Comparison of ENCODE assay signal across 8 mouse cellular contexts in genomic region chr12:75616158-75616791, GRCm38 (mm10). TPM values are rescaled to one million over a fixed set of nuclear protein-coding genes. Genes with fewer than 3 reads are reported as not detected.
DNase-seq lines count a peak whose midpoint lies in the region; ATAC-seq lines count a peak whose summit lies in the region.

No protein-coding gene starts in this region.

- DNase-seq in forebrain, embryonic 11.5 days (ENCODE audit: low spot score) = peak; percentile 54
- DNase-seq in liver, embryonic 13.5 days = no peak
- no peak for DNase-seq in spleen, postnatal 14 days (ENCODE audit: low spot score in 2 of 2)

- peak overlapping the region; percentile 20 for H3K4me3 ChIP-seq in erythroblast, embryonic 14.5 days (replicated peaks)
- H3K4me3 ChIP-seq in forebrain, embryonic 11.5 days (ENCODE audit: low read depth, low read length) = no peak overlapping the region
- H3K4me3 ChIP-seq in hindbrain, embryonic 16.5 days (ENCODE audit: low read length) = peak overlapping the region; percentile 25
- peak overlapping the region; percentile 30 for H3K4me3 ChIP-seq in liver, embryonic 13.5 days (replicated peaks)
- H3K4me3 ChIP-seq in neural tube, embryonic 15.5 days (replicated peaks) = peak overlapping the region; percentile 21

- peaks cover 4% of the 10 kb centered on the region for H3K4me1 ChIP-seq in erythroblast, embryonic 14.5 days (ENCODE audit: control insufficient read depth)
- H3K4me1 ChIP-seq in forebrain, embryonic 11.5 days (replicated peaks; ENCODE audit: control insufficient read depth, insufficient read depth, low read length) = peaks cover 2% of the 10 kb centered on the region; the same call in 1 of the 2 replicates
- peaks cover 3% of the 10 kb centered on the region; the same call in 1 of the 2 replicates for H3K4me1 ChIP-seq in hindbrain, embryonic 16.5 days (ENCODE audit: control insufficient read depth, insufficient read depth, low read depth, low read length)
- H3K4me1 ChIP-seq in liver, embryonic 13.5 days (replicated peaks) = 0 out of 2 replicates have a peak, but pooled peaks cover 6% of the 10 kb centered on the region
- peaks cover 6% of the 10 kb centered on the region; the same call in 1 of the 2 replicates for H3K4me1 ChIP-seq in neural tube, embryonic 15.5 days

- peak overlapping the region; percentile 31 for H3K4me2 ChIP-seq in forebrain, embryonic 11.5 days (ENCODE audit: low read depth, low read length, severe bottlenecking)
- peak overlapping the region; percentile 50 for H3K4me2 ChIP-seq in hindbrain, embryonic 16.5 days (ENCODE audit: low read length)
- H3K4me2 ChIP-seq in liver, embryonic 13.5 days = peak overlapping the region; percentile 52
- H3K4me2 ChIP-seq in neural tube, embryonic 15.5 days = peak overlapping the region; percentile 52

- no peaks in the 10 kb centered on the region for H3K36me3 ChIP-seq in erythroblast, embryonic 14.5 days (ENCODE audit: control insufficient read depth)
- H3K36me3 ChIP-seq in forebrain, embryonic 11.5 days (ENCODE audit: control insufficient read depth, insufficient read depth, low read length) = no peaks in the 10 kb centered on the region
- no peaks in the 10 kb centered on the region for H3K36me3 ChIP-seq in hindbrain, embryonic 16.5 days (ENCODE audit: control insufficient read depth, insufficient read depth, low read length)
- no peaks in the 10 kb centered on the region for H3K36me3 ChIP-seq in liver, embryonic 13.5 days
- no peaks in the 10 kb centered on the region for H3K36me3 ChIP-seq in neural tube, embryonic 15.5 days

- peaks cover 26% of the 10 kb centered on the region for H3K27me3 ChIP-seq in erythroblast, embryonic 14.5 days (ENCODE audit: control insufficient read depth)
- no peaks in the 10 kb centered on the region for H3K27me3 ChIP-seq in forebrain, embryonic 11.5 days (ENCODE audit: control insufficient read depth, insufficient read depth, low read length)
- no peaks in the 10 kb centered on the region for H3K27me3 ChIP-seq in hindbrain, embryonic 16.5 days (replicated peaks; ENCODE audit: control insufficient read depth, insufficient read depth, low read length)
- peaks cover 18% of the 10 kb centered on the region for H3K27me3 ChIP-seq in liver, embryonic 13.5 days
- H3K27me3 ChIP-seq in neural tube, embryonic 15.5 days (replicated peaks) = no peaks in the 10 kb centered on the region

- no peak for ATAC-seq in erythroblast, adult 5-6 weeks (replicated peaks; ENCODE audit: low FRiP score, poor library complexity, severe bottlenecking)
- no peak for ATAC-seq in forebrain, embryonic 11.5 days (replicated peaks; ENCODE audit: low FRiP score)
- no peak for ATAC-seq in hindbrain, embryonic 16.5 days
- ATAC-seq in liver, embryonic 13.5 days (ENCODE audit: low read depth) = peak; percentile 47; the same call in 1 of the 2 replicates
- ATAC-seq in neural tube, embryonic 15.5 days (ENCODE audit: low FRiP score) = no peak
- ATAC-seq in frontal cortex, adult (ENCODE audit: low TSS enrichment) = no peak

- no peak overlapping the region for H3K27ac ChIP-seq in forebrain, embryonic 11.5 days (ENCODE audit: low read depth, low read length)
- no peak overlapping the region for H3K27ac ChIP-seq in hindbrain, embryonic 16.5 days (ENCODE audit: low read depth, low read length)
- no peak overlapping the region for H3K27ac ChIP-seq in liver, embryonic 13.5 days
- no peak overlapping the region for H3K27ac ChIP-seq in neural tube, embryonic 15.5 days (replicated peaks)

- no peak overlapping the region for H3K9ac ChIP-seq in forebrain, embryonic 11.5 days (ENCODE audit: low read length)
- H3K9ac ChIP-seq in hindbrain, embryonic 16.5 days (ENCODE audit: low read depth, low read length) = no peak overlapping the region
- H3K9ac ChIP-seq in liver, embryonic 13.5 days = no peak overlapping the region
- H3K9ac ChIP-seq in neural tube, embryonic 15.5 days (replicated peaks) = no peak overlapping the region

- H3K9me3 ChIP-seq in erythroblast, embryonic 14.5 days (ENCODE audit: control insufficient read depth, low read length) = 0 out of 2 replicates have a peak, but pooled peaks cover 2% of the 10 kb centered on the region
- no peaks in the 10 kb centered on the region for H3K9me3 ChIP-seq in forebrain, embryonic 11.5 days (ENCODE audit: control insufficient read depth, low read length)
- no peaks in the 10 kb centered on the region for H3K9me3 ChIP-seq in hindbrain, embryonic 16.5 days (ENCODE audit: control insufficient read depth, low read length)
- no peaks in the 10 kb centered on the region for H3K9me3 ChIP-seq in liver, embryonic 13.5 days (replicated peaks)
- no peaks in the 10 kb centered on the region for H3K9me3 ChIP-seq in neural tube, embryonic 15.5 days (replicated peaks)

- WGBS in forebrain, embryonic 11.5 days = 8% methylated on average over 23 of the region's 24 CpGs
- 5% methylated on average over 23 of the region's 24 CpGs for WGBS in hindbrain, embryonic 16.5 days
- 15% methylated on average over 24 of the region's 24 CpGs for WGBS in liver, embryonic 13.5 days (ENCODE audit: insufficient replicate concordance)
- 8% methylated on average over 24 of the region's 24 CpGs for WGBS in neural tube, embryonic 15.5 days

RNA-seq across cellular contexts. Expression of gene Ppp2r5e, which starts 20.2 kb away (rescaled TPM):
- 4.2 and 4.3 TPM in 2 replicates for polyA plus RNA-seq in erythroblast, embryonic 14.5 days (2012)
- total RNA-seq in erythroblast, adult 5-6 weeks (2015; ENCODE audit: low replicate concordance) = 25.6 and 47.6 TPM in 2 replicates
- 6.4 TPM in 2 replicates for total RNA-seq in erythroblast, adult 5-6 weeks (2017; ENCODE audit: low replicate concordance)
- 24.9 and 26.1 TPM in 2 replicates for polyA plus RNA-seq in forebrain, embryonic 11.5 days (2014; fragmentation: Nextera tagmentation; extraction: Ambion mirVana)
- 14.5 and 15.5 TPM in 2 replicates for polyA plus RNA-seq in hindbrain, embryonic 16.5 days (2015; fragmentation: Nextera tagmentation; extraction: Ambion mirVana)
- polyA plus RNA-seq in liver, embryonic 13.5 days (2015; fragmentation: Nextera tagmentation; extraction: Ambion mirVana) = 5.3 and 5.7 TPM in 2 replicates
- polyA plus RNA-seq in neural tube, embryonic 15.5 days (2015; fragmentation: Nextera tagmentation; extraction: Ambion mirVana) = 19.3 and 20.0 TPM in 2 replicates

RNA-seq across cellular contexts. Expression of gene Wdr89, which starts 53.1 kb away (rescaled TPM):
- polyA plus RNA-seq in erythroblast, embryonic 14.5 days (2012) = 1.2 and 1.8 TPM in 2 replicates
- 4.8 and 5.0 TPM in 2 replicates for total RNA-seq in erythroblast, adult 5-6 weeks (2015; ENCODE audit: low replicate concordance)
- 3.7 and 9.8 TPM in 2 replicates for total RNA-seq in erythroblast, adult 5-6 weeks (2017; ENCODE audit: low replicate concordance)
- polyA plus RNA-seq in forebrain, embryonic 11.5 days (2014; fragmentation: Nextera tagmentation; extraction: Ambion mirVana) = 10.6 and 11.9 TPM in 2 replicates
- polyA plus RNA-seq in hindbrain, embryonic 16.5 days (2015; fragmentation: Nextera tagmentation; extraction: Ambion mirVana) = 4.3 and 7.1 TPM in 2 replicates
- 7.9 and 8.3 TPM in 2 replicates for polyA plus RNA-seq in liver, embryonic 13.5 days (2015; fragmentation: Nextera tagmentation; extraction: Ambion mirVana)
- polyA plus RNA-seq in neural tube, embryonic 15.5 days (2015; fragmentation: Nextera tagmentation; extraction: Ambion mirVana) = 5.2 and 7.2 TPM in 2 replicates
